Mouse (Mus musculus): Measurements from ENCODE around the gene Ctnna2.

GRCm38 (mm10) chr6:77527636-77528035 lies 451.9 kb downstream of the Ctnna2 start:
- TF ChIP-seq CTCF (conservative IDR thresholded peaks at IDR 0.05; ENCODE audit: low read length) (no peak), POU5F1 (IDR thresholded peaks at IDR 0.05; ENCODE audit: borderline replicate concordance, low read length) (no peak)

Measured in E14TG2a.4 (cell line).